Mouse (Mus musculus): ENCODE data around the gene Gm1979.
"Not testable (repeated sequence)": the region's sequence is repeated elsewhere in the genome, so short reads cannot be mapped to it uniquely, and the experiment has no call there.

DNA sequence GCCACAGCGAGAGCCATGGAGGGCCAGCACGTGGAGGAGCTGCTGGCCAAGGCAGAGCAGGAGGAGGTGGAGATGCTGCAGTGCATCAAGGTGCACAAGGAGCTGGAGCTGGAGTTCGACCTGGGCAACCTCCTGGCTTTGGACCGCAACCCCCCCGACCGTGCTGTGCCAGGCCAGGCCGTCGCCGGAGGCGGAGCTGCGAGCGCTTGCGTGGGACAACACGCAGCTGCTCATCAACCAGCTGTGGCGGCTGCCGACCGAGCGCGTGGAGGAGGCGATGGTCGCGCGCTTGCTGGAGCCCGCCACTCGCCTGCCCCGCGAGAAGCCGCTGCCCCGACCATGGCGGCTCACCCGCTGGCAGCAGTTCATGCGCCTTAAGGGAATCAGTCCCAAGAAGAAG lies 48.0 kb downstream of the Gm1979 start:
- not testable (repeated sequence) for TF ChIP-seq CTCF (IDR thresholded peaks at IDR 0.05; ENCODE audit: low read depth, low read length); POLR2A (IDR thresholded peaks at IDR 0.05; ENCODE audit: insufficient read depth, low read length)
